Mouse (Mus musculus): ENCODE data around the gene Lnx1. TPM values are rescaled to one million over a fixed set of nuclear protein-coding genes. Genes with fewer than 3 reads are reported as not detected.

Gene Lnx1
- polyA plus RNA-seq (2012; rRNA removed): 0.05 and 0.08 TPM in 2 replicates

GRCm38 (mm10) chr5:74702766-74703165 lies at the start of gene Lnx1:
Lnx1 (minus strand) TSS chr5:74702912.

Other genes starting within 250 kb of the Lnx1 start
- gene Scfd2, start 171.2 kb downstream of the Lnx1 start, polyA plus RNA-seq (2012; rRNA removed): 3.6 and 4.0 TPM in 2 replicates
- 20.5 and 24.3 TPM in 2 replicates for gene Fip1l1, start 167.5 kb downstream of the Lnx1 start, polyA plus RNA-seq (2012; rRNA removed)